Mouse (Mus musculus) megakaryocyte progenitor cell, adult 5-6 weeks (primary cell): Measurements from ENCODE around the gene Arrdc4. TPM values are rescaled to one million over a fixed set of nuclear protein-coding genes. Genes with fewer than 3 reads are reported as not detected.
A peak's percentile ranks its signal among the peaks of the same experiment; 100 is the strongest.

Experiments used
- ATAC-seq: replicated peaks from 2 replicates; pipeline ENCODE4 v1.8.0; 2016; ENCODE audit warnings: mild to moderate bottlenecking, moderate TSS enrichment, inconsistent platforms; ENCODE audit not compliant: poor library complexity
- total RNA-seq, 2 experiments: library from RNA; stranded (forward) in 1 of 2; stranded (reverse) in 1 of 2; fragments of 157-497, 149-512 nt in 1 of 2; fragments of 200-1000 nt in 1 of 2; gene quantifications; 2 replicates each; pipeline versions ENCODE4 v1.2.3 to v1.2.4; 2015 to 2017

Gene Arrdc4
- 3.7 and 8.2 TPM in 2 replicates for total RNA-seq (2015)
- total RNA-seq (2017) = 3.8 and 8.4 TPM in 2 replicates

DNA sequence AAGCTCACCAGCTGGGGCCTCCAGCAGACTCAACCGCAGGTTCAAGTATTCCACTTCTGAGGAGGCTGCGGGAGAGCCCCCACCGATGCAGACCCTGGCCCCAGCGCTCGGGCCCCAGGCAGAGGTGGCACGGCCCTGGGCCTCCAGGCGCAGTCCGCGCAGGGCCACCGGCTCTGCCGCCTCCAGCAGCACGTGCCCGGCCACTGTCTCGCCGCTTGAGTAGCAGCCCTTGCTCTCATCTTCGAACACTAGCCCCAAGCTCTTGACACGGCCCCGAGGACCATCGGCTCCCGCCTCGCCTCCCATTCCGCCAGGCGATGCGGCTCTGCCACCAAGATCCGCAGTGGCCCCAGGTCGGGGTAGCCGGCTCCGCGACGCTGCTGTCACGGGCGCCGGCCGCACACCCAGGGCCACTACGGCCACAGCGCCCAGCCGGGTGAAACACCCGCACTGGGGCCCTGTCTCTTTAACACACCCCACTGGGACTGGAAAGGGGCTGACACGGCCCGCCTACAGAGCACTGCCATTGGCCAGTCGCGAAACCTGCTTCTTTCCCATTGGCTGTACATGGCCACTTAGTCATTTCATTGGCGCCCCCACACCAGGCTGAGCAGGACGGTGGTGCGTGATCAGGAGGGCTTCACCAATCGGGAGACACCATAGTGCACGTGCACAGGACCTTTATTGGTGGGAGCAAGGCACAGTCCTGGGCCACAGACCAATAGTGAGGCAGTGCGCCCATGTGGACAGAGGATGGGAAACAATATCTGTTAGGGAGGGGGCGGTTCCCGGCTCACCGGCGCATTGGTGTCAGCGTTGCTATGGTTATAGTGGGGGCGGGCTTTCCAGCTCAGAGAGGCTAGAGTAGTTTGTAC is at the start of gene Arrdc4:
TSS of gene Arrdc4 (minus strand) at position 481 of the 875 bp plus-strand sequence.
- peak; percentile 95 for ATAC-seq

DNA sequence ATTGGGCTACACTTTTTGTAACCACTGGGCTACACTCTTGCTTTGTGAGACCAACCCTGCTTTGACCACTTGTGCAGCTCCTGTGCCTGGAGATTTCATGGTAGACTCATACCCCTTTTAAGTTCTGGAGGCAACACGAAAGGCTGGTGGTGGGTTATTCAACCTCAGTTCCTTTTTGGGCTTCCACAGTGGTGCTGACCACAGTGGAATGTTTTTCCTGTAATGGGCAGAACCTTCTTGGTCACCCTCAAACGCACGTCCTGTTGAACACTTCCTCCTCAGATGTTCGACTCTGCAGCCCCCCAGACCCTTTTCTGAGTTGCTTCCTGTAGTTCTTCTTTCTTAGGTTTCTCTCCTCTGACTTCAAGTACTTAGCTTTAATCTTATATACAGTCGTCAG is 46.5 kb upstream of the Arrdc4 start:
- peak; percentile 86 for ATAC-seq

DNA sequence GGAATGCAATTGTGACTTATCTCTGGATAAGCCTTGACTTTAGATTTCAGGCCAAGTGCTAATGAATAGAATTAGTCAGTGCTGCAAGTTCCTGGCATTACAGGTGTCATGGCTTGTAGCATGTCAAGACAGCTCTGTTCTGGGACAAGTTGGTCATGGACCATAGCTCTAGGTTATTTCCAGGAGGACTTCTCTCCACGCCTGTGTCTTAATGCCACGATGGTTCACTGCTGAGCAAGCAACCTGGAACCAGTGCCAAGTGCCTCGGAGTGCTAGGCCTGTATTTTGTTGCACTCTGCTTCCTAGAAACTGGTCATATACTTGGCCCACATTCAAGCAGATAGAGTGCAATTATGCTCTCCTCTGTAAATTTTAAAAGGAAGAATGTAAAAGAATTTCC is 39.7 kb upstream of the Arrdc4 start:
- ATAC-seq = no peak

DNA sequence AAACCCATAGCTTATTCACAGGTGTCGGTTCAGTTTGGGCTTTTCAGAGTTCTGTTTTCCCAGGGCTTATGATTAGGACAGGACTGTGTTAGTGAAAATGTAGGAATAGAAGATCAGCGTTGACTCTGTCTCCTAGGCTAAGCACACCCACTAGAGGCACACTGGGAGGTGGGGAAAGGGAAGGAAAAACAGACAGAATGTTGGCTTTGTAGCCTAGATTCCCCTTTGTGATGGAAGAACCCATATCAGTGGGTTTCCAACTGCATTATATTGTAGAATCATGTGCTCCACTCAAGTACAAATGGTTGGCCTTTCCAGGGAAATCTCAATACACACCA is 22.7 kb upstream of the Arrdc4 start:
- no peak for ATAC-seq

DNA sequence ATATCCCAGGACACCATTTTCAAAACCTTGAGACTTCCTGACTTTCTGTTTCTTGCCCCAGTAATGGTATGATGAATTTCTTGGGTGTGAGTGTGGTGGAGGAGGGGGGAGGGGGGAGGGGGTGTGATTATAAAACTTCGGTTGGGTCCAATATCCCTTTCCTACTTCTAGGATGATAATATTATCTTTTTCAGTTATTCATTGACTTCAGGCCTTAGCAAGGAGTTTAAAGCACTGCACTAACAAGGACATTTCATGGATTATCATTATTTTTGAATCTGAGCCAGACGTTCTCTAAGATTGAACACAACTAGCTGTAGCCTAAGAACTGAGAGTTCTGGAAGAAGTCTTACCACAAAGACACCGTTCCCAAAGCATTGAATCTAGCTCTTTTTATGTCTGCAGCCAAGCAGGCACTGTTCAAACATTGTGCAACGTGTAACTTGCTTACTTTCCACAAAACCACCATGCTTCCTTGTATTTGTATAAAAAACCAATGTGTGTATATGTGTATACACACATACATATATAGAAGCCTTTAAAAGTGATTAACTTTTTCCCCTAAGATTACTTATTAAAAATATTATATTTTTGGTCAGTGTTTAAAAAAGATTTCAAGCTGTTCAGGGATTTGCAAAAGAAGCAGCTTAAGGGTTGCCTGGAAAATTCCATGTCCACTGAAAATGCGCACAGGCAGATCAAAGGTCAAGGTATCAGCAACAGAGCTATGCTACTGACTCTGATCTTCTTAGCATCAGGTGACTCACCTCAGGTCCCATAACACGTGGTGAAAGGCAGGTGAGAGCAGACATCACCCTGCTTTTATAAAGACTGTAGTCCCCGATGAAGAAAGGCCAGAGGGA is 22.1 kb upstream of the Arrdc4 start:
- ATAC-seq = no peak

DNA sequence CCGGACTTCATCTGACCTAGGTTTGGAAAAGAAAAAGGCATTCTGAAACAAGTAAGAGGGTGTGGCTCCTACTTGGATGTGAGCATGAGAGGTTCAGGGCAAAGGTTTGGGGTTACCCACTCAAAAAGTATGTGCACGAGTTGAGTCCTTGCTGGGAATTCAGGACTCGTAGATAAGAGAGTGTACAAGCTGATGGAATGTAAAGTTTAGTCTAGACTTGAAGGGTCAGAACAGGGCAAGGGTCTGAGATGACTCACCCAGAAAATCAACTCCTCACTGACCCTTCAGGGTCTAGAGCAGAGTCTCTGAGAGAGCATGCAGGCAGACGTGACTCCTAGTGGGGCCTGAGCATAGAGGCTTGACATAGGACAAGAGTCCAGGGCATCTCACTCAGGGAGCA is 16.9 kb upstream of the Arrdc4 start:
- ATAC-seq = no peak

DNA sequence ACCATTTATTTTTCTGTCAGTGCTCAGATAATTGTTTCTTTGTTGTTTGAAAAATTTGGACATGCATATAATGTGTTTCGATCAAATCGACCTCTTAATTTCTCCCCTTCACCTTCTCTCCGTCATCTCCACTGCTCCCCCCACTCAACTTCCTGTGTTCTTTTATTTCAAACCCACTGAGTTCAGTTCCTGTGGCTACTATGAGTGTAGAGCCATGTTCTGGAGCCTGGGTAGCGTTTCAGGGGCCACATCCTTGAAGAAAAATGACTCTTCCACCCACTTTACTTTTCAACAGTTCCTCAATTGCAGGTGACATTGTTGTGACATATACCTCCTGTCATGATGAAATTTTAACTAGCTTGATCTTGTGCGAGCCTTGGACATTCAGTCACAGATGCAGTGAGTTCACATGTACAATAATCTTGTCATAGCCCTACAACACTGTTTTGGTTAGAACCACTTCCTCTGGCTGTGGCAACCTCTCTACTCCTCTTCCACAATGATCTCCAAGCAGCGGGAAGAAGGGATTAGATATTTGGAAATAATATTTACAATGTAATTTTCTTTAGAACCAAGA is 10.2 kb upstream of the Arrdc4 start:
- ATAC-seq = peak; percentile 92

DNA sequence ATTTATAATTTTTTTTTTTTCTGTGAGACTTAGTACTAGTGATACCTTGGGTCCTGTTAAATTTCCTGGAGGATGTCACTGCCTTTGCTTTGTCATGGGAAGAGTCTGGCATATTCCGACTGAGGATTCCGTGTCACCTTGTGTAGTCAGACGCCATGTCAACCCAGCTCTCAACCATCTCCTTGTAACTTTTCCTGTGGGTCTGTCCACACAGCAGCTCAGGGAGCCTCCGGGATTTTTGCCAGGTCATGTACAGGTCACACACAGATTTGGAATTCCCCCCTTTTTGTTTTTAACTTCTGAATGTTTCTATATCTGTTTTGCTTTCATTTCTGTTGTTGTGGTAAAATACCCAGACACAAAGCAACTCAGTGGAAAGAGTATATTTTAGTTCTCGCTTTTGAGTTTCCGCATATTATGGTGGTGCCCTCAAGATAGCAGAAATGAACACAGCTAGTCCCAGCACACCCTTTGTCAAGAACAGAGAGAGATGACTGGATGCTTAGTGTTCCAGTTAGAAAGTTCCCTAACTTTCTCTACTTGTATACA is 7.7 kb upstream of the Arrdc4 start:
- no peak for ATAC-seq

DNA sequence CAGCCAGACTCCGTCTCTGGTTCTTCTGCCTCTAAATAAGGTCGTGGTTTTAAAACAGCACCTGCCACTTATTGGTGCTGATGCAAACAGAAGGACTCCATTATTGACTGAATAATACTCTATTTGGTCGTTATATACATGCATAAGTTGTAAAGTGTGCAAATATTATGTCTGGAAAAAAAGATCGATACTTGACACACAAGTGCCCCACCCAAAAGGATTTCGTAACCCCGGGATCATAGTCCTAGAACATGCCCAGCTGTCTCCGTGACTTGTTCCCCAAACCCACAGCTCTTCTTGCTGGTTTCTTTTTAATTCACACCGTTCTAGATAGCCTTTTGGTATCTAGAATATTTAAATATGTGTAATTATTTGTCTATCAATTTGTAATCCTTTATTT is 878 bp upstream of the Arrdc4 start:
- ATAC-seq = no peak

DNA sequence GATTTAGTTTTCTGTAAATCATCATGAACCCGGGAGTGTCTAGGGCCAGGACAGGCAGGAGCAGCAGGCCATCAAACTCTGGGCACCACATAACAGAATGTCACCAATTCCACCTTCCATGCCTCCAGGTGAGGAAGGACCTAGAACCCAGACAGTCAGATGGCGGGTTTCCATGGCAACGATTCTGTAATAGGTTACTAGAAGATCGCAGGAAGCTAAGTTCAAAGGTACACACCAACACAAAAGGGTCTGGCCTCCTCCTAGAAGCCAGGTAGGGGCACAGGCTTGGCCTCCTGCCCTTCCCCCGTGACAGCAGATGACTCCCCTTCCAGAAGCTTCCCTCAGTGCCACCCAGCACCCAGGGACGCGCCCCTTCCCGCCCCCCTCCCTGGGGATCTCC is 680 bp downstream of the Arrdc4 start:
- ATAC-seq = no peak

DNA sequence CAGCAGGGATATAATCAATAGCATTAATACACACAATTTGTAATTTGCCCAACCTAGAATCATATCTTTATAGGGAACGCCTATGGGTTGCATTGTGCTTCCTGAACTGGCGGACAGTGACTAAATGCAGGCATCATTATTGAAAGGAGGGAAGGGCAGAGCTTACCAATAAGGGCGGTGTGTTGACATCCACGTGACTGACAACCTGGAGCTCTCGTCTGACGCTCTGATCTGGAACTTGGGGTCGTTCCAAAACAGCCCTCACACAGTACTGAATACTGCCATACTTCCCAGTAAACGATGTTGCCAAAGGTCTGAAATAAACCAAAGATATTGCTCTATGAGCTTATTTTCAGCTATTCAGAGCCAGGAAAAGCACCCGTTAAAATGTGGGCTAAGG is 4.4 kb downstream of the Arrdc4 start:
- no peak for ATAC-seq

DNA sequence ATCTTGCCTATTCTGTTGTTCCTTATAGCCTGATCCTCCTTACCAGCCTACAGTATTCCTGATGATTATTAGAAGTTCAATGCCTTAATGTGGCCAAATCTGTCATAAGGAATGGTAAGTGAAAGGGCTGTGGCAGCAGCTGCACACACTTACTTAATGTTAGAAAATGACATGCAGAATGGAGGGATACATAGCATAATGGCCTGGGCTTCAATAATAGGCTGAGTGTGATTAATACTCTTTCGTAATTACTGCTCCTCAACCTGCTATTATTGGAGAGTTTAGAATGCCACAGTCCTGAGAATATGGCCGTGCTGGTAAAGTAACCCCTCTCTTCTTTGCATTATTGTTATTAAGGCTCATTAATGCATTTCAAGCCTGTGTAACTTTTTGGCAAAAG is 4.8 kb downstream of the Arrdc4 start:
- ATAC-seq = no peak

DNA sequence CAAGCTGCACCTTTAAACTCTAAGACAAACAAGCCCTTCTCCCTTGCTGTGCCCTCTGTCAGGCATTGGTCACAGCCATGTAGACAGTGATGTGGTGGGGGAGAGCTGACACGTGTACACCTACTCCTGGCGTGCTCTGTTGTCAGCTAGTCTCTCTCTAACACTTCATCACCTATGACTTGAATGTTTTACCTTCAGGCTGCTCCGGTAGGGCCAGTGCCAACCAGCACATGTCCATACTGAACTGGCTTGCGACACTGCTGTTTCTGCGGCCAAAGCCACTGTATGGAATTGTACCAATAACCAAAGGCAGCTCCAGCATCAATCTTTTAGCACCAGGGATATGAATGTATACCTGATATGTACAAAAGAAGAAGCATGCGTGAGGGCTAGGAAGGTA is 8.3 kb downstream of the Arrdc4 start:
- no peak for ATAC-seq

DNA sequence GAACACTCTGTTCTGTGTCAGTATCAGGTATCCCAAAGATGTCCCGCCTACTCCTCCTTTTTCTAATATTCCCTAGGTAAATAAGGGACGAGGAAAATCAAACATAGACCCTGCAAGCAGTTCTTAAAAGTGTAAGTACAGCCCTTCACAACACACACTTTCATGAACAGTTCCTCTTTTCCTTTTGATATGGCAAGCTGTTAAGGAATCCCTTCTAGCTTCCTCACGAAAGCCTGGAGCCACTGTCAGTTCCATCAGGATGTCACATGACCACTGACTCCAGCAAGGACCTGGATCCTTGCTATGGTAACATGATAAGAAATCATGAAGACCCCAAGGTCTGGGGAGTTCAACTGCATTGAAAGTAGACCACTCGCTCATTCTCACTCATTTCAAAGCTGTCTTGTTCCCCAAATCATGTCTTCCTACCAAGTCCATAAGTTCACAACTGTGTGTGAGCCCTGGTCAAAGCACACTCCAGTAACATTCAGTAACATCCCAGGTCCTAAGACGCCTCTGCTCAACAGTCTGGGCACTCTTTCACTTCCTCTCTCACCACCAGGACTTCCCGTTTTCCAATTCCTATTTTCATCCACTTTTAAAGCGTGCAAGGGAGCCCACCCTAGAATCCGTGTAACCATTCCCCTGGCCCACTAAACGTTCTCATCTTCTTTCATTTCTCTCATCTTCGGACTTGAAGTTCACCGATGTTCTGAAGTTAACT is 10.2 kb downstream of the Arrdc4 start:
- peak; percentile 95 for ATAC-seq

DNA sequence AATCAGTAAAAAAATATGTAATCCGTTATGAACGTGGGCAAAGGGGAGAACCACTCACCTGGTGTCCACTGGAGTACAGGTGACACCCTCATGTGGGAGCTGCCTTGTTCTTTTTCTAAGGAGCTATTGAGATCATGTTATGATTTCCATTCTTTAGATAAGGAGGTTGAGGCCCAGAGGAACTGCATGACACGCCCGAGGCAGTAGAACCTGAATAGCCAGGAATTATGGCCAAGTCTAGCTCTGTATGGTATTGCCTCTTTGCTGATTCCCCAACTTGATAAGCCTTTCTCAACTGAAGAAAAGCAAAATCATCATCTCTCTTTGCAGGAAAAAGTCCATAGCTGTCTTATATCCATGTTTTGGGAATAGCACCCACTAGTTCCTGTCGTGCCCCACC is 22.7 kb downstream of the Arrdc4 start:
- ATAC-seq = no peak

DNA sequence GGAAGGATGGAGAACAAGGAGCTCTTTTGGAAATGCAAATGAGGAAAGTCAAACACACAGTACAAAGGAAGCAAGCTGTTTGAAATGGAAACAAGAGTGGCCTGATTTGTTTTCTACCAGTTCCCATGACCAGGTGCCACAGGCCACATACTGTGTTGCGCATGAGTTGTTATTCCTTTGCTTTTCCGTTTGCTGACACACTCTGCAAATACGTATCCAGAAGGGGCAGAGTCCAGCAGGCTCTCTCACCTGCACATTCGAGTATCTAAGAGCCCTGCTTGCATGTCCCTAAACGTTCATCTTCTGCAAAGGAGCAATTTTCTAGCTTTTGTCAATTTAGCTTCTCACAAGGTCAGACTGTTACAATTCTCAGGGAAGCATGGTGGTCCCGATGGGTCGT is 24.3 kb downstream of the Arrdc4 start:
- ATAC-seq = no peak

DNA sequence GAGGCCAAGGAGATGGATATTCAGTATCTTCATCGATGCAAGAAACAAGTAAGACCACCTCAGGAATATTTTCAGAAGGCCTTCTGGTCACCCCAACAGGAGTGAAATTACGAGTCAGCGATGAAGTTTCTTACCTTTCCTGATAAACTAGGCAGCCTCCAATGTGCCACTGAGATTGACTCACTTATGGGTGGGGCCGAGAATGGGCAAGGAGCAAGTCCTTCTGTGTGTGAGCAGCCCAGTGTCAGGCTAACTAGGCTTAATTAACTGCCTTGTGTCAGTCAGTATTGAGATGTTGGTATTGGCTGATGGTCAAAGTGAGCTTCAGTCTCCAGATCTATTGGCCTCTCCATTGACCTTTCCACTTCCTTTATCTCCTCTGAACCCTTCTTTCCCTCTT is 27.5 kb downstream of the Arrdc4 start:
- no peak for ATAC-seq

DNA sequence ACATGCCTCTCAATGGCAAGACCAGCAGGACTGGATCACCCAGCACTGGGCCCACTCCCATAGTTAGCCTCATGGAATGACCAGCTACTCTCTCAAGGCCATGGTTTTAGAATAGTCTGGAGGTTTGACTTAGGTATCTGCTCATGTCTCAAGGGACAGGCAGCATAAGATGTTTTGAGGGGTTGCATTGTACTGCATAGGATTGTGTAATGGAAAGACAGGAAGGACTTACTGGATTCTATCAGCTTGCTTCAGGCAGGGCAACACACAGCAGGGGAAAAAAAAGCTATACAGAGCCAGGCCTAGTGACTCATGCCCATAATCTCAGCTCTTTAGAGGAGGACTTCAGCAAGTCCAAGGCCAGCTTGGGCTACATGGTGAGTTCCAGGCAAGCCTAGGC is 31.1 kb downstream of the Arrdc4 start:
- peak; percentile 68 for ATAC-seq

DNA sequence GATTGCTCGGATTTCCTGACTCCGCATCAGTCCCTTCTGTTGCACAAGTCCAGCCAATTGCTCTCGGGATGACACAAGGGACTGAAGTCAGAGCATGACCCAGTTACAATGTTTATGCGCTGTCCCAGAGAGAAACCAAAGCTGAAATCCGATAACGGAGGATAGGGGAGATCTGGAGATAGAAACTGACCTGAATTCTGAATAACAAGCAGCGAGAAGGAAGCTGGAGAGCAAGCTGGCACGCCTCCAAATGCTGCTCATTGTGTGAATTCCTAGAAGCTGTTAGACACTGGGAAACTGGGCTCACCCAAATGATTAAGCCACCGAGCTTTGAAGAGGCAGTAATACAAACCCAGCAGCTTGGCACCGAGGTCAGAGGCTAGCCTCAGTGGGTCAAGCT is 31.5 kb downstream of the Arrdc4 start:
- no peak for ATAC-seq

DNA sequence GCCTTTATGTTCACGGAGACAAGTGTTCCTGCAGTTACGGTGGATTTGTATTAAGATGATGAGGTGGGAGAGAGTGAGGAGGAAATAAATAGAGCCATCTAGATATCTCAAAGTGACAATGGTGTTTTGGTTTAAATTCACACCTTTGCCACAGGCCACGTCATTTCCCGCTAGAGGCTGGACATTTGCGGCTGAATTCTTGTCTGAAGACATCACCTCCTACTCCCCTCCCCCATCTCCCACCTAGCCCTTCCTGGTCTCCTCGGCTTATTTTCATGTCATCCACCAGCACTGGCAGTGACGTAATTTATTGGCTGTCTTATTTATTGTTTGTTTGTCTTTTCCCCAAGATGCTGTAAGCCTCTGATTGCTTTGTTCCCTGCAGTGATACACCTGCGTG is 32.1 kb downstream of the Arrdc4 start:
- ATAC-seq = no peak

DNA sequence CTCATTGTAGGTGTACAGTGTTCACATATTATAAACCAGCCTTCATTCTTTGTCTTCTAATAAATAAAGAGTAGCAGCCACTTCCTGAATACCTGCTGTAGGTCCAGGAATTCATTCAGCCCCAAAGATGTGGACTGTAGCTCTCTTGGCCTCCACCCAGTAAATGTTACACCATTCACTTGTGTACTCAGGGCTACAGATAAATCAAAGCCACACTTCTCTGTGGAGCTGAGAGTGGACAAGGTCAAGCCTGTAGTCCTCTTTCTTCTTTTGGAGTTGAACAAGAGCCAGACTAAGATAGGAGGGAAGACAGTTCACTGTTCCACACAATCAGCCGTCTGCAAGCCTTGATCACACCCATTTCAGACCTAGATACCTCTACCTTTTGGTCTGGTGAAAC is 36.1 kb downstream of the Arrdc4 start:
- no peak for ATAC-seq
